Mouse (Mus musculus) T-helper 17 cell (primary cell): Measurements from ENCODE around the gene Bmf.

ENCODE experiments used
- in situ Hi-C, 2 experiments: fragments of 300-600 bp; cut with MboI, MseI; formaldehyde crosslinking; loops; 1 replicate in 1 of 2; 2 replicates in 1 of 2; pipeline ENCODE4 v1.15.1; 2025; ENCODE audit warnings: high pct_unique_total_duplicates in 2 of 2

The Bmf gene

GRCm38 (mm10) chr2:118545242-118546103, 4.0 kb downstream of the Bmf start:
- in situ Hi-C loops, result no loop called here

DNA sequence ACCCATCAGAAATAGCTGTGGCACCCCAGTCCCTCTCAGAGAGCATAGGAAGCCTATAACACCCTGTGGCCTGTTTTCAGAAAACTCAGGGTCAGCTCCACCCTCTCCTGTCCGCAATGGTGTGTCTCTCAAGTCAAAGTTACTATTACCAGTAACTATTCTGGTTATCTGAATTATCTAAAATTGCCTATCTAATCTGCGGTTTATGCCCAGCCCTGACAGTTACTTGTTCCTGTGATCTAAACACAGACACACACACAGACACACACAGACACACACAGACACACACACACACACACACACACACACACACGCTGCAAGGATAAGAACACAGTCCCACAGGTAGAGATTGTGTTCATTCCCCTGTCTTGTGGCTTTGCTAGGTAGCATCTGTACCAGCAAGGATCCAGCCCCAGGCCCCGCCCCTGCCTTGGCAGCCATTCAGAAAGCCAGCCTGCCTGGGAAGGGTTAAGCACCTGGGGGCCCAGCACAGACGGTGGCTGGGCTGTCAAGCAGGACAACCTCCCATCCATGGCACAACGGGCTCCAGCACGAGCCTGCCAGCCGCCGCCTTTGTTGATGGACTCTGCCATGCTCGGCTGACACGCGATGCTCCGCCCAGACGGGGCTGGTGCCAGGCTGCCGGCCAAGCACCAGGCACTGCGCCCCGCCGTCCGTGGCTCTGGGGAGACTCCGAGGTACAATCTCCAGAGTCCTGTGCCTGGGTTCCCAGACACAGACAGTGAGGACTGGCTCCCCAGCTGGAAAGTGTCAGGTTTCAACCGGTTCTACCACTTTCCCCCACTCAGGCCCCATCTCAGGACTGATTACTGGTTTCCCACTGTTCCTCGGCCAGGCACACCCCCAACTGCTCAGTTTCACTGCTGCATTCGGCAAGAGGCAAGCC, 5.3 kb downstream of the Bmf start:
- in situ Hi-C loops, result loop anchor here (5.0 kb wide), 1 partner anchor 58 kb away; no protein-coding TSS in a partner anchor

- in situ Hi-C loops, result loop anchor here (5.0 kb wide), 1 partner anchor 59 kb away; no protein-coding TSS in a partner anchor
Measured at GRCm38 (mm10) chr2:118542971-118543573, 6.4 kb downstream of the Bmf start.

DNA sequence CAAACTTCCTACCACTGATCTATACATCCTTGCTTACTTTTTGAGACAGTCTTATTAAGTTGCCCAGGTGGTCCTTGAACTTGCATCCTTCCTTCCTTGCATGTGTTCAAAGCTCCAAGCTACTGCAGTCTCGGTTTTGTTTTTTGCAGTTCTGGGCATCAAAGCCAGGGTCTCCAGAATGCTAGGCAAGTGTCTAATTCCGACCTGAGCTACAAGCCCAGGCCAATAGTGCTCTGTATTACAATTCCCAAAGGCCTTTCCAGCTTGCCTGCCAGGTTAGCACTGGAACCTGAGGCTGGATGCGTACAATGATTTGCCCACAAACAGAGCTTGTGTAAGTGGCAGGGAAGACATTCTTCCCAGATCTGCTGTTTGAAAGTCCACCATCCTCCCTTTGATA, 7.8 kb downstream of the Bmf start:
- in situ Hi-C loops, result loop anchor here (5.0 kb wide), 1 partner anchor 61 kb away; no protein-coding TSS in a partner anchor

DNA sequence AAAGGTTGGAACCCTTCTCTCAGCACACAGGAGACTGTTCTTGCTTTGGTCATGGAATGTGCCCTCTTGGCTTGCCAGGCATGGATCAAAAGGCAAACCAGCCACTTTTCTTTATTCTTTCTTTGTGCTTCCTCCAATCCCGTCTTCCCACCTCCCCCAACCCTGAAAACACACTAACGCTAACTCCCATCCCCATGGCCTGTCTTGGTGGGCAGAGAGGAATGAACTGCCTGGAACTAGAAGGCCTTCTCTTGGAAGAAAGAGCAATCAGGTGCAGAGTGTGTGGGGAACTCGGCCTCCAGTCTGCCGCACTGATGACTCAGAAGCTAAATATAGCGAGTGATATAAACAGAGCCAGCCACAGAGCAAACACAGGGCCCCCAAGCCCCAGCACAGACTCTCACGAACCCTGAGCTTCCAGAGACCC, 8.8 kb downstream of the Bmf start:
- in situ Hi-C loops, result loop anchor here (5.0 kb wide), 1 partner anchor 62 kb away; no protein-coding TSS in a partner anchor

- in situ Hi-C loops, result loop anchor here (5.0 kb wide), 1 partner anchor 62 kb away; no protein-coding TSS in a partner anchor
Measured at GRCm38 (mm10) chr2:118539881-118540516, 9.5 kb downstream of the Bmf start.

DNA sequence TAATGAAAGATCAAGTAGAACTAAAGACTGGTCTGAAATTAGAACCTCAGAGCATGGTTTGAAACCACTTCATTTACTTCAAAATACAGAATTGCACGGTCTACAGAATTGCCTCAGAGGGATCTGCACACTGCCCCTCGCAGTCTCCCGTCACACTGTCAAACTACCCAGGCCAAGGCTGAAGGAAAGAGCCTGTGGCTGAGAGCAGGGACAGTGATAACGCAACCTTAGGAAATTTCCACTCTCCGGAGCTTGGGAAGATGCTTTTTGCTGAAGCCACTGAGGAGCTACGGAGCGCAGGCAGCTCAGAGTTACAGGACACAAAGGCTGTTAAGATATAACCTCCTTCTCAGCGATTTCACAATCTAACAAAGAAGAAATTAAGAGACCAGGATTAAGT, 10.4 kb downstream of the Bmf start:
- in situ Hi-C loops, result no loop called here

DNA sequence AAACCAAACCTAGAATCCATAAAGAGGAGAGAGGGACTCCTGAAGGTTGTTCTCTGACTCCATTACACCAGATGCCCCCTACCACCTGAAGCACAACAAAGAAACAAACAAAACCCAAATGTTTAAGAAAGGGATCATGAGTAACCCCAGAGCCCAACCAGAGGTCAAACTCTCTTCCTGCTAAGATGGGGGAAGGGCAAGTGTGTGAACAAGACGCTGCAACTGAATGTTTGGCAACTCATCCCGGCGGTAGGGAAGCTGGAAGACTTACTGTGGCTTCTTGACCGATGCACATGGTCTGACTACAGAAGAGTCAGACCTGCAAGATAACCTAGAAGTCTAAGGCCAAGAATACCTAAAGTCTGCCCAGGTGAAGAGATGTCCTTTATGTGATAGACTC, 12.3 kb downstream of the Bmf start:
- in situ Hi-C loops, result no loop called here

- in situ Hi-C loops, result no loop called here
Measured at GRCm38 (mm10) chr2:118536553-118536952, 12.9 kb downstream of the Bmf start.

GRCm38 (mm10) chr2:118536111-118536510, 13.4 kb downstream of the Bmf start:
- in situ Hi-C loops, result no loop called here

GRCm38 (mm10) chr2:118533969-118534368, 15.5 kb downstream of the Bmf start:
- in situ Hi-C loops, result no loop called here

GRCm38 (mm10) chr2:118532855-118533675, 16.4 kb downstream of the Bmf start:
- in situ Hi-C loops, result no loop called here

DNA sequence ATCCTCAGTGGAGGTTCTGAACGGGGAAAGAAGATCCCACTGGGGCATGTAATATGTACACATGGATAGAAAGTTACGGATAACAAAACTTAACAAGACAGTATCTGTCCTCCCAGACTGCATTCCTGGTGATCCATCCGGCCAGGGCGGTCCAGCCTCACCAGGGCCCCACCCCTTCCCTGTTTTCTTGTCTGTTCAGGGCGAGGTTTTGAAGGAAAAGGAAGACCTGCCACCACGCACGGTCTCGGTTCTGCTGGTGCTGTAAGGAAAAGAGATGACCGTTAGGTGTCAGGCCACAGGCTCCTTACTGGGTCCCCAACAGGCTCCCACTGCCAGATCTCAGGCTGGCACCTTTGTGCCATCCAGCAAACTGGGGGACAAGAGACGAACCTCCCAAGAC, 17.1 kb downstream of the Bmf start:
- in situ Hi-C loops, result no loop called here

- in situ Hi-C loops, result loop anchor here in 1 of 2 experiments (10.0 kb wide), 1 partner anchor 505 kb away; no protein-coding TSS in a partner anchor
Measured at GRCm38 (mm10) chr2:118529466-118530181, 19.9 kb downstream of the Bmf start.

- in situ Hi-C loops, result loop anchor here in 1 of 2 experiments (10.0 kb wide), 1 partner anchor 502 kb away; no protein-coding TSS in a partner anchor
Measured at GRCm38 (mm10) chr2:118526545-118526944, 22.9 kb downstream of the Bmf start.

GRCm38 (mm10) chr2:118524811-118525210, 24.7 kb downstream of the Bmf start:
- in situ Hi-C loops, result loop anchor here in 1 of 2 experiments (10.0 kb wide), 1 partner anchor 500 kb away; no protein-coding TSS in a partner anchor

DNA sequence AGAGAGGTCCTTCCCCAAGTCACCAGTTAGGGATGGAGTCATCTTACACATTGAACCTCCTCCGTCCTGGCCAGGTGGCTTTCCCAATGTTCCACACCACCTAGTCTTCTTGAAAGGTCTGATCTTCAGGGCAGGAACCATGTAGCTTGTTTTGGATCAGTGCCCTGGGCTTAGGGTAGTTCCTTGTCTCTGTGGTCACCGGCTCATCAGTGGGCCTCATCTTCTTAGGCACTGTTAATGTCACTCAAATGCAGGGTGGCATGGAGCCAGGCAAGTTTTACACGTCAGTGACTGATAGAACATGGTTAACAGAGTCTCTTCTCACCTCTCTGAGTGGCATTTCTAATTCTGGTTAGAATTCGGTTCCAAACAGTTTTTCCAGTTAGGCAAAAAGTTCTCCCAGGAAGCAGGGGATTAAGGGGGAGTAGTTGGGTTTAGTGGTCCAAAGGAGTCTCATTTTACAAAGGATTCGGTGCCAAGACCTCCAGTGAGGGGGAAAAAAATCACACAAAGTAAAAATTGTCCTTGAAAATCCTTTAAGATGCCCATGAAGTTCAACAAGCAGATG, 26.2 kb downstream of the Bmf start:
- in situ Hi-C loops, result loop anchor here in 1 of 2 experiments (10.0 kb wide), 1 partner anchor 498 kb away; no protein-coding TSS in a partner anchor

- in situ Hi-C loops, result loop anchor here in 1 of 2 experiments (10.0 kb wide), 1 partner anchor 497 kb away; no protein-coding TSS in a partner anchor
Measured at GRCm38 (mm10) chr2:118522265-118522664, 27.2 kb downstream of the Bmf start.
